Mouse (Mus musculus) megakaryocyte-erythroid progenitor cell, adult 5-6 weeks (primary cell): ENCODE data around the gene D430041D05Rik. TPM values are rescaled to one million over a fixed set of nuclear protein-coding genes. Genes with fewer than 3 reads are reported as not detected.

Experiments used
- ATAC-seq: replicated peaks from 2 replicates; pipeline ENCODE4 v1.8.0; 2016; ENCODE audit warnings: mild to moderate bottlenecking, inconsistent platforms; ENCODE audit not compliant: severe bottlenecking, poor library complexity, low FRiP score, low TSS enrichment
- total RNA-seq, 2 experiments: library from RNA; stranded (forward) in 1 of 2; stranded (reverse) in 1 of 2; fragments of 200-1000, 215-1000 nt in 1 of 2; fragments of >200 nt in 1 of 2; fragmentation: Nextera tagmentation in 1 of 2; gene quantifications; 2 replicates each; pipeline ENCODE4 v1.2.3; 2014 to 2017

Gene D430041D05Rik
- total RNA-seq, 2 experiments from 2014 or later: not detected

DNA sequence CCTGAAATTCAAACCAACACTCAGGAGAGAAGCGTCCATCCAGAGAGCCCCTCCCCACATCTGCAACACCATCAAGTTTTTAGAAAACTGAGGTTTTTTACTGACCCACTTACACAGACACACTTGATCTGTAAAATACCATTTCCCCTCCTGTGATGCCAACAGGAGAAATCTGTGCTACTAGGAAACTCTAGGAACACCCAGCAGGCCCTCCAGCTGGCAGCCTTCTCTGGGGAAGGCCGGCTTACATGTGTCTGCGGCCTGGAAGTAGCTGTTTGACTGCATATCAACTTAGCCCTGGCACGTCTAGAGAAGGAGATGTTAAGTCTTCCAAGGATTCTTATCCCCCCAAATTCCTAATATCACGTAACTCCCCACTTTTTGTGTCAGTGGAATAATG, 105.1 kb downstream of the D430041D05Rik start:
- ATAC-seq: no peak

DNA sequence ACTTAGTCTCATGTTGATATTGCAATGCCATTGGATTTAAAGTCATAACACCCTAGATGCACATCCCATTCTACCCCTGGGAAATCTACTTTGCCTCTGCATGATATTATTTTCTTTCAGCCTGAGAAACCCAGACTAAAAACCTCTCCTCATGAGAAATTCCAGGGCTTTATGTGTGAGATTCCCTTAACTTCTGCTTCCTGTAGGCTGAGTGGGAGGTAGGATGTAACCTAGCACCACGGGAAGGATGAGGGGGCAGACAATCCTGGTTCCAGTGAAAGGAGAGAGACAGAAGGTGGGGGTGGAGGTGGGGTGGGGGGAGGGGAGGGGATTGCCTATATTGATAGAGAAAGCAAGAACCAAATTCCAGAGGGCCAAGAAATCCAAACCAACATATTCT, 110.9 kb downstream of the D430041D05Rik start:
- no peak for ATAC-seq

DNA sequence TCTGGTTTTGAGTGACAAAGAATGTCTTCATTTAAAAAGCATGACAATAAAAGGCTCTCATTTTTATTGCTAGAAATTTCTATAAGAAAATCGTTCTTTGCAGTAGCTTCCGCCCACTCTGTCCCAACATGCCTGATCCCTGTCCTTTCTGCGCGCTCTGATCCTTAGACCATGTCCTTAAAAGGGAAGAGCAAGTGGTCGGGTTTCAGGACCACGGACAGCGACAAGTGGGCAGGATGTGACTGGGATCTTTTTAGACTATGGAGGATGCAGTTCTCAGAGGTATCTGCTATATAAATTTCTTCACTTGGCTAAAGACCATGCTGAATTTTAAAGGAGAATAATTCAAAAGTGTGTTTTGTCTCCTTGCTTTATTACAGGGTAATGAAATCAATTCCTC, 111.7 kb downstream of the D430041D05Rik start:
- ATAC-seq: 0 out of 2 replicates have a peak, but pooled peaks have one; percentile 63

DNA sequence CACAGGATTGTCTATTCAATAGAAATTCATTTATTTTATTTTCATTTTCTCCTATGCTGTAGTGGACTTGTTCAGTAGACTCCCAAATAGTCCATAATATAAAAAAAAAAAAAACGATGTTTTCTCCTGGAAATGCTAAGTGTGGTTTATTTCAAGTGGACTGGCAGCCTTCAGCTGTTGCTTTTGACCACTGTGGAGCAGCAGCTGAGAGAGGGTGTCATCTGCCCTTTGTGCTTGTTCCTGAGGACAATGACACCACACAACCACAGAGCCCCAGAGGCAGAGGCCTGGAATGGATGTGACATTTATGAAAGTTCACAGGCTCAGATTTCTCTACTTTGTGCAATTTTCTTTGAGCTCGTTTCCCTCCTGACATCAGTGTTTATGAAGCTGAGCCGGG, 124.0 kb downstream of the D430041D05Rik start:
- no peak for ATAC-seq

DNA sequence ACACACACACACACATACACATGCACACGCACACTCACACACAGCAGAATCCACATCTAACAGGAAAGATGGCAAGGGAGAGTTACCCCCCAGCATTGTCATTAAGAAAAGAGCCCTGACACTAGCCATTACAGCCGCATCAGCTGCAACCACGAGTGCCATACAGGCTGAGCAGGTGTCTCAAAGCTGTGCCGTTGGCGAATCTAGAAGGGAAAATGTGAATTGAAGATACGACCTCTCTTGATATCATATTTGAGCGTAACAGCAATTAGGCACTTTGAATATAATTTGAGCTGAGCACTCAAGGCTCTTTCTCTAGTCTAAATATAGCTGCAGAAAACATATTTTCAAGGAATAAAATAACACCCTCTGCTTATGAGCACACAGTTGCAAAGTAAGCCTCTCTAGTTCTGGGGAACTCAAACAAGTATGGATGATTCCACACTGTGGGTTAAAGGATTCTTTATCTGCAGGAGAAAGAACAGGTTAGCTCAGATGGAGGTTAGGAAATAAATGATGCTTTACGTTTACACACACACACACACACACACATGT, 127.3 kb downstream of the D430041D05Rik start:
- ATAC-seq: no peak

DNA sequence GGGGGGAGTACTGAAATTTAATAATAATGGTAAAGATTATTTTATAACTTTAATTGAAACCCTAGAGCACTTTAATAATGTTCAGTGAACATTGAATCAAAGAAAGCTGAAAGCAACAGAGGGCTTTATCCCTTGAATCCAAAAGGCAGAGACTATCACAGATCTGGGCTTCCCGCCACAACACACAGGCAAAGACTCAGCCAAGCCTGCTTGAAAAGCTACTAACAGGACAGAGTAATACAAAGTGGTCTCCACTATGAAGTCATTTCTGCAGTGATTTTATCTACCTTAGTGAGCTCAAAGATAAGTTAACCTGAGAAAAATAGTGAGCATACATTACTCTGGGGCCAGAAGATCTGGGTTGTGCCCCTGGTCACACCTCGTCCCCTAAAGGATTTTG, 128.0 kb downstream of the D430041D05Rik start:
- ATAC-seq: no peak

DNA sequence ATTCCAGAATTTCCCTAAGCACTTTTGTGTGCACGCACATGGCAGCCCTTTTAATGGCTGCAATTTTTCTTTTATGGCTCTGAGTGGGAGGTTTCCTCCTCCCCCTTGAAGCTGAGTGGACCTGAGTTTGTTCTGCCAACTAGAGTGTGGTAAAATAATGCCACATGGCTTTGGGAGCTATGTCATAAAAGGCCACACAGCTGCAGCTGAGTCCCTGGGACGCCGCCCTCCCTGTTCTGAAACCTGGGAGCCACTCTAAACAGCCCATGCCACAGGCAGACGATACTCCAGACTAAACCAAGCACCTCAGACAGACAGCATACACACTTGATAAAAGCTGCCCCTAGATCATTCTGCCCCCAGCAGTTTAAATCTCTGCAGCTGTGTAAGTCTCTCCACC, 143.8 kb downstream of the D430041D05Rik start:
- ATAC-seq: no peak

DNA sequence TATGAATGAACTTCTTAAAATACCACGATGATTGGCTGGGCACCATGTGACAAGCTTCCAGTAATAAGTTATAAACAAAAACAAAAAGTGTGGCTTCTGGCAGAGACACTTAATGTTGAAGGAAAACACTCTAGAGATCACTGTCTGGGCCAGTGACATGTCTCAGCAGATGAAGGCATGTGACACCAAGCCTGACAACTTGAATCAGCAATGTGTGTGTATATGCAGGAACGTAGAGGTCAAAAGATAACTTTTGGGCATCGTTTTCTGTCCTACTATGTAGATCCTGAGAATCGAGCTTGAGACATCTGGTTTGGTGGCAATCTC, 149.1 kb downstream of the D430041D05Rik start:
- no peak for ATAC-seq

DNA sequence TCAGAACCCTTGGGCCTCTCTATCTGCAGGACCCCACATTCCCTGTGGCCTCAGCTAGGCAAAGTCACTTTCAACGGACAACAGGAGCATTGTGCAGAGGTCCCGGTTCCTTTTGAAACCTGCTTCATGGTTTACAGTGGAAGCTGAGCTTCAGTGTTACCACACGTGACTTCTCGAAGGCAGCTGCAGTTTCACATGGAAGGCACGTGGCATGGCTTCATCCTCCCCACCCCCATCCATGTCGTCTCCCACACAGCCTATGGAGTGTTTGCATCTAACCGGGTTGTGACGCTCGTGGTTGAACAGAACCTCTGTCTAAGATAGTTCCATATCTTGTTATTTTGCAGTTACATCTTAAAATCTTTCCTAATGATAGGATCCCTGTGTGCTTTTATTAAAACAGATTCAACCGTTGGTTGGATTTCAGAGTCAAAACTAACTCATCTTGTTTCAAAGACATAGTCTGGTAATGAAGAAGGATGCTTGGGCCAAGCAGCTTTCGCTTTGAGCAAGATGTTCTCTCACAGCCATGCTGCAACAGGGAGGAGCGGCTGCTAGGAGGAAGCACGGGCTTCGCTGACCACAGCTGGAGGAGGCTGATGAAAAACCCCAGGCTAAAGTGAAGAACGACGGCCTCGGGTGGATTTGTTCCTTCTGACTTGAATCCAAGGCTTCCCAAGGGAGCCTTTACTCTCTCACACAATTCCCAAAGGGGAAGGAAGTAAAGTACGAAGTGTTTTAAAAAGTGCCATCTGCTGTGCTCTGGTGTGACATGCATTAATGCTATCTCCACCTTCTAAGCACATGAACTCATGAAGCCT, 149.7 kb downstream of the D430041D05Rik start:
- no peak for ATAC-seq

DNA sequence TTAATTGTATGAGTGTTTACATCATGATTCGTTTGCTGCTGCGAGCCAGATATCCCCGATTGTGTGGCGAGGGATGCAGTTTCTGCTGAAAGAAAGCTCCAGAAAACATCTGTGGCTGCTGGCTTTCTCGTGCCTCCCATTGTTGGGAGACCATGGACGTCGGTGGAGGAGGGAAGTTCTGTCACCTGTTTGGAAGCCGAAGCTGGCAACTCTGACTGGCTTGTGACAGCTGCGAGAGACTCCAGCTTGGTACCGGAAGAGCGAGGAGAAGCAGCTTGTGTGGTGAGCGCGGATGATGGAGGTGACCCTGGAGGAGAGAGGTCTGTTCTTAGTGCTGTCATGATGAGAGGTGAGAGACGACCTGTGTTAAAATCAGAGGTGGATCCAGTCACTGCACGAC, 154.2 kb downstream of the D430041D05Rik start:
- no peak for ATAC-seq

DNA sequence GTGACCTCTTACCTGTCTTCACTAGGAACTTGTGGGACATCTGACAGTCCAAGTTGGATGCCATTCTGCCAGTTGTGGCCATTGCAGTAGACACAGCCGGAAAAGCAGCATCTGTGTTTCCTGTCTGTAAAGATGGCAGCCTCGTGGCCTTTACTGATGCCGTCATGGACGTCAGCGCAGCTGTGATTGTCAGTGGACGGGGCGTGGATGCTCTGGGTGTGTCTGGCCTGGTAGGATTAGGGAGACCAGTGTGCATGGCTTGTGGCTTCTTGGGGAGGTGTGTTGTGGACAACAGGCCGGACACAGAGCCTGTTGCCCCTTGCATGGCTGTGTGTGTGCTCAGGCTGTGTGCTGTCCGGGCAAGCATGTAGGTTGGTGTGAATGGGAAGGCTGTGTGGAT, 155.9 kb downstream of the D430041D05Rik start:
- ATAC-seq: no peak

DNA sequence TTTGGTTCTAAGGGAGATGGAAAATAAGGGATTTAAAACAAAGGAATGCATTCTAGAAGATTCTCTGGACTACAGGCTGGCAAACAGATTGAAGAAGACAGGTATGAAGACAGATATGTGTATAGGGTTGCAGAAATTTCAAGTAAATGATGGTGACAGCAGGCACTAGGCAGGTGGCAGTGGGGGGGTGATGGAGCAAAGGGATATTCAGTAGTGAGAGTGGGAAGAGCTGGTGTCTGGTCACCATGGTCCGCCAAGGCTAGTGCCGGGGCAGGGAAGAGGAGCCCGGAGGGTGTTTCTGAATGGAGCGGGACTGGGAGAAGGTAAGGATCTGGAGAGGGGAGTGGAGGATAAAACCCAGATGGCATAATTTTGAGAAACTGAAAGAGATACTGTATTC, 157.5 kb downstream of the D430041D05Rik start:
- ATAC-seq: no peak

DNA sequence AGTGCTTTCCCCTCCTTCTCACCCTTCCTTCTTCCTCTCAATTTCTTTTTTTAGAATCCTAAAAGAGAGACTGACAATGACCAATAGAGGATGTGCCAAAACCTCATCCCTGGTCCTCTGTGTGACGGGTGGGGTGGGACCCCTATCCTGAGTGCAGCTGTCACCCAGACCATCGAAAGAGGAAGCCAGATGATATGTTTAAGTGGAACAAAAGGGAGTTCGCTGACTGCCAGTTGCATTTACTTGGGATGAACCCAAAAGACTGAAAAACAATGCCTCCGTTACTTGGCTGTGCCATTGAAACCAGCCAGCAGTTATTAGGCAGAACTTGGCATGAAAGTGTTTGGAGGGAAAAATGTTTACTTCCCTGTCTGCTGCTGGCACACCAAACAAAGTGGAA, 159.2 kb downstream of the D430041D05Rik start:
- no peak for ATAC-seq

DNA sequence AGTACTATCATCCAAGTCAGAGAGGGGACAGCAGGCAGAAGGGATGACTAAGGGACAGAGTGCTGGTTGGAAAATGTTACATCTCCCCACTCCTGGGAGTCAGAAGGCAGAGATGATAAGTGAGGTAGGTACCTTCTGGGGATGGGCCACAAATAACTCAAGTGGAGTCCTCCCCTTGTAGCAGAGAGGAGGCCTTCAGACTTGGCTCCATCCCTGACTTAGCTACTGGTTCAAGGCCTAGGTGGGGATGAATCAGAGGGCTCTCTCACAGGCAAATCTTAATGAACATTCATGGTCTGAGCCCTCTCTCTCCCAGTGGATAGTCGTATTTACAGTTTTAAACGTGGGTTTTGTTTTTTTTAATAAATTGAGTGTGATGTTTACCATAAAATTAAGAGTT, 161.0 kb downstream of the D430041D05Rik start:
- no peak for ATAC-seq

DNA sequence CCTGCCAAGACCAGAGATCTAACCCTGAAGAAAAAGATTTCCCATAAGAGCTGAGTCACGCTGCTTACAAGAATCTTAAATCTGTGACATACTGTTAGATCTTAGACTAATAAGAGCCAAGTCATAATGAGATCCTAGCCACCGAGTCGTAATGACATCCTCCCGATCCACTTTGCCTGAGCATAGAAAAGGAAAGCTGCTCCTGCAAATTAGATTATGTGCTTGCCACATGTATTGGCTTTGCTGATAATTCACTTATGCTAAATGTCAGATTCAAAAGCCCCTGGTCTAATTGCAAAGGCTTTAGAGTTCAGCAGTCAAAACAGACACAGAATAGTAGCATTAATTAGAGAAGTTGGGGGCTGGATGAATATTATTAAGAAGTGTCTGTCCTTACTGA, 164.0 kb downstream of the D430041D05Rik start:
- ATAC-seq: no peak

DNA sequence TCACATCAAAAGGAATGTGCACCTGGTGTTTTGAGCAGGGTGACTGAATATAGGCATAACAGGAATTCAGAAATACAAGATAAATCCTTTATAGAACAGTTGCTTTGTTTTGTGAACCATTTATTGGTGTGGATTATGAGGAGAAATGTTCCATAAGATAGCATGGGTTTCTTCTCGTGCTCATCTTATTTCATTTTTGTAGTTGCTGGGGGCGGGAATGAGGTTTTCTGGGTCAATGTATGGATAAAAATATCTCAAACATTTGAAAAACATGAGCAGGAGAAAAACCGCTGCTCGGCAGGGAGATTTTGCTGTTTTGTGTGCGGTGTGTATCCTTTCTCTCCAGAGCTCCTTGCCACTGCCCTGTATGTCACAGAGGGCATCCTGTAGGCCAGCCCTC, 168.8 kb downstream of the D430041D05Rik start:
- no peak for ATAC-seq

DNA sequence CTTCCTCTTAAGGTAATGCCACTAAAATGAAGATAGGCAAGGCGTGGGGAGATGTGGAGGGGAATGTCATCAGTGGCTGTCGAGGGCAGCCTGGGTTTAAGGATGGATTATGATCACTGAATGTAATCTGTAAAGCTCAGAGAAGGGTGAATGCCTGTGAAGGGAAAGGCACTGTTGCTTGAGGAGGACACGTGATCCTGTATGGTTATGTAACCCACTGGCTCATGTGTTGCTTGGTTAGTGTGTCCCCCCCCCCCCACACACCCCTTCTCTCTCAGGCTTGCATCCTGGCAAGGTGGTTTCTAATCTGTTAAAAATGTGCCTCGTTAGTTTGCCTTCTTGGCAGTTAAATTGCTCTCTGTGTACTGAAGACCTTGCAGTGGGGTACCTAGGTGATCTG, 173.7 kb downstream of the D430041D05Rik start:
- no peak for ATAC-seq

DNA sequence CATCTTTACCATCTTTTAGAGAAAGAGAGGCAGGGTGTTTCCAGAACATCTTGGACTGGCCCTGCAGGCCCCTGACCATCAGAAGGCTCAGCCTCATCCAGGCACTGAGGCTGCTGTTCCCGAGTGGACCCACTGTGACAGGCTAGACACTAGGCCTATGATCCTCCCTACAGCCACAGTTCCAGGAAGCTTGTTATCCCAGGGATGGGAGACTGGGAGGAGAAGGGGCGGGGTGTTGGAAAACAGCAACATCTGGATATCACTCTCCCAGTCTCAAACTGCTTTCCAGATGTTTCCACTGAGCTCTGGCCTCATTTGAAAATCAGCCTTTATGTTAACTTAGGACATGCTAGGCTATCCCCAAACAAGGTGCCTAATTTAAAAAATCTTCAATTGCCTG, 180.4 kb downstream of the D430041D05Rik start:
- no peak for ATAC-seq

DNA sequence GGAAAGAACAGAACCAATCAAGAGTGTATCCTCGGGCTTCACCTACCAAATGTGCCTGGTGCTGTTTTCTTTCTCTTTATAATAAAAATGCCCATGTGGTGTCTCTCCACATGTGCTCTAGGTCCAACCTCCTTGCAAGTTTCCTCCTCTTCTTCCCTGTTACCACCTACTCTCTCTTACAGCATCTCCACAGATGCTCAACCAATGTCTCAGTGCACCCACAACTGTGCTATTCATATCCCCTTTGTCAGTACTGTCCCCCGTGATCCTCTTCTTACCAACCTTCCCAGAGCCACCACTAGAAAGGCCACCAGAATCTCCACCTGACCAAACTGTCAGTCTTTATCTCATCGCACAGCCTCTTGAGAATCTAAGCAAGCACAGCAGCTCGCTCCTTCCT, 184.8 kb downstream of the D430041D05Rik start:
- ATAC-seq: no peak

DNA sequence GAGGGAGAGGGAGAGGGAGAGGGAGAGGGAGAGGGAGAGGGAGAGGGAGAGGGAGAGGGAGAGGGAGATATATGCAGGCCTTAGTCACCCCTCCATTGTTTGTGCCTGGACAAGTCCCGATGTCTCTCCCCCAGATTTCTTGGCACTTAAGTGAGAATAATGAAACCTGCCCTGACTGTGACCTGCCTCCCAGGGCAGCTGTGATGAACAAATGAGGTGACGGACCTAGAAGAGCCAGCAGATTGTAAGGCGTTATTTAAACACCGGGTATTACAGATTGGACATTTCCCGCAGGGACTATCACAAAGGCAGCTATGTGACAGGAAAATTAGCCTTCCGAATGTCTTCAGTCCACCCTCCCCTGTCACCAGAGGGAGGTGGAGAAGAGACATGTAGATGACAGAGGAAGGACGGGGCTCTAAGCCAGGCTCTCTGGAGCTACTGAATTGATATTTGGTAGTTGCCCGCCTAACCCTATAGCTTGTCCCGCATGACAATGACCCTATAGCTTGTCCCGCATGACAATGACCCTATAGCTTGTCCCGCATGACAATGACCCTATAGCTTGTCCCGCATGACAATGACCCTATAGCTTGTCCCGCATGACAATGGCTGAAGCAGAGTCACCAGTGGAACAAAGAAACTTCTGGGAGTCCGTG, 191.0 kb downstream of the D430041D05Rik start:
- ATAC-seq: no peak

DNA sequence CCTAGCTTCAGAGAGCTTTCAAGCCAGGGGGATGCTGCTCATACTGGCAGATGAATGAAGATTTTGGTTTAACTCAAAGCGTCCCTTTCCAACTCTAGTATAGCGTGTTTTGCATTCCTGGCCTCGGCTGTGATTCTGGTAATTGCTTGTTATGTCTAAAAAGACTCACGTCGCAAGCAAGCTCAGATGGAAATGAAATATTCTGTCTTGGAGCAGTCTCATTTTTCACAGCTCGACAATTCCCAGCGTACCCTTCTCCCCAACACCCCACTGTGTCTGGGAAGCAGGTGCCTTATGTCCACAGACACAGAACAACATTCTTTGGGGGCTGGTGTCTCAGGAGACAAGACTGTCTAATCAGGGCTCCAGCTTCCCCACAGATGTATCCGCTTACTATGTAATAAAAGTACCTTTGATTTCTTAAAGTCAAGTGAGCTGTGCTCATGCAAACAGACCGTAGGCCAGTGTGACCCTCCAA, 192.2 kb downstream of the D430041D05Rik start:
- ATAC-seq: no peak
